Mouse (Mus musculus) testis, adult 2 months (tissue): ENCODE measurements around the gene Gucy2e. TPM values are rescaled to one million over a fixed set of nuclear protein-coding genes. Genes with fewer than 3 reads are reported as not detected.

Experiments
- H3K27ac ChIP-seq: fragments of 200-500 bp; 2 replicates; pipeline ENCODE4 v1.5.1; 2012; ENCODE audit warnings: low read depth, low read length; ENCODE audit not compliant: control insufficient read depth, insufficient read depth
- H3K27me3 ChIP-seq: fragments of 200-500 bp; 2 replicates; pipeline ENCODE4 v1.6.1; 2012; ENCODE audit warnings: mild to moderate bottlenecking, low read length, moderate library complexity; ENCODE audit not compliant: control insufficient read depth, insufficient read depth
- H3K36me3 ChIP-seq: fragments of 200-500 bp; 2 replicates; pipeline ENCODE4 v1.6.1; 2012; ENCODE audit warnings: mild to moderate bottlenecking, low read length; ENCODE audit not compliant: control insufficient read depth, insufficient read depth
- H3K4me1 ChIP-seq: fragments of 200-500 bp; 2 replicates; pipeline ENCODE4 v1.6.1; 2012; ENCODE audit warnings: low read length; ENCODE audit not compliant: control insufficient read depth, insufficient read depth
- H3K4me3 ChIP-seq: fragments of 200-500 bp; 2 replicates; pipeline ENCODE4 v1.5.1; 2012; ENCODE audit warnings: low read depth, mild to moderate bottlenecking, low read length, moderate library complexity, mixed read lengths; ENCODE audit not compliant: control insufficient read depth
- CTCF ChIP-seq: fragments of 200-500 bp; IDR thresholded peaks from 2 replicates; pipeline ENCODE4 v1.5.1; 2012; ENCODE audit warnings: low read depth, mild to moderate bottlenecking, inconsistent platforms, low read length, moderate library complexity; ENCODE audit not compliant: control insufficient read depth, insufficient read depth, insufficient replicate concordance
- POLR2A ChIP-seq: fragments of 200-500 bp; IDR thresholded peaks from 2 replicates; pipeline ENCODE4 v1.6.1; 2012; ENCODE audit warnings: low read depth, mild to moderate bottlenecking, inconsistent platforms, low read length, moderate library complexity; ENCODE audit not compliant: control insufficient read depth
- polyA plus RNA-seq: library from polyadenylated mRNA; depleted of rRNA; stranded (reverse); fragments of >200 nt; gene quantifications from 2 replicates; pipeline ENCODE4 v1.2.3, GENCODE M21; 2012

The Gucy2e gene
- polyA plus RNA-seq, 1 experiment = 0.16 TPM

DNA sequence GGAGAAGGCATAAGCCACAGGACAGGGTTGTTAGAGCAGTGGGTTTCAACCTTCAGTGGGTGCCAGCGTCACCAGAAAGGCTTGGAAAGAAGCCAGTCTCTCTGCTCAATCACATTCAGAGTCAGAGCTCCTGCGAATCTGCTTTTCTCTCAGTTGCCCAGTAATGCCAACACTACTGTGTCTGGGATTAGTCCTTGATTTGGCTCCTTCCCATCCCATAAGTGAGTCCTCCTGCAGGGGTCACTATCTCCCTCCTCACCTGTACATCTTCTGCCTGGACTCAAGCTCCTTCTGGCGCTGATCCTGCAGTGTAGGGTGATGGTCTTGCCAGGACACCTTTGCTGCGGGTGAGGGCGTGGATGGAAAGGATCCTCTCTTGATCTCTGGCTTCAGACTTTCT lies 40.1 kb downstream of the Gucy2e start:
- Histone ChIP-seq H3K27ac (no peak overlapping the region), H3K4me1 (peaks cover 5% of the 10 kb centered on the region), H3K27me3 (no peaks in the 10 kb centered on the region), H3K36me3 (no peaks in the 10 kb centered on the region), H3K4me3 (no peak overlapping the region)
- TF ChIP-seq POLR2A = no peak

DNA sequence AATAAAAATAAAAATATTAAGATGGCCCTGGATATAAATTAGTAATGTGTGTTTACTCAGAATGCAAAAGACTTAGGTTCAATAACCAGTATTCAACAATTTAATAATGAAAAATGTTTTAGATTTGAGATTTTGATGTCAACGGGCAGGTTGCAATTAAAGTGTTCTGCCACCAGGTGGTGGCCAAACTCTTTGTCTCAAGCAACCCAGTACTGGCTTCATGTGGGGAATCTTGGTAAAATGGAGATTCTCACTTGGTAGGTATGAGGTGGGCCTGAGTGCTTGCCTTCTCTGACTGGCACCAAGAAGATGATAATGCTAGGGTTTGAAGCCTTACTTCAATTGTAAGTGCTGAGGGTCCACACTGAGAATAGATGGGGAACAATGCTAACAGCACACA lies 44.0 kb downstream of the Gucy2e start:
- Histone ChIP-seq H3K4me1 (peaks cover 5% of the 10 kb centered on the region), H3K4me3 (no peak overlapping the region), H3K27ac (no peak overlapping the region), H3K27me3 (no peaks in the 10 kb centered on the region), H3K36me3 (no peaks in the 10 kb centered on the region)
- TF ChIP-seq POLR2A = no peak
- TF ChIP-seq CTCF = peak; percentile 7; the same call in 1 of the 2 replicates

DNA sequence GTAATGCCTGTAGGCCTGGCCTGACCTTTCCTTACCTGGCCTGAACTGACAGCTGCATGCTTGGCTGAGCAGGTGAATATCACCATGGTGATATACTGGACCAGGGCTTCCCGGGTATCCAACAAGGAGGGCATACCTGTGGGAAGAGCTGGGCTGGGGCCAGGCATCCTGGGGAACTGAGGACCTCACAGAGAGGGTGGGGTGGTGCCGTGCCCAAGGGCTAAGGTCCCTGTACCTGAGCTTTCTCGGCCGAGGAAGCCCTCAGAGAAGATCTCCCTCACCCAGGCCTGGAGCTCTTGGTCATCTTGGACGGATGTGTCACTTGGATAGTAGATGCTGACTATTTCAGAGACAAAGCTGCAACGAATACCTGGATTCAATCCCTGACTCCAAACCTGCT lies 50.9 kb downstream of the Gucy2e start:
- H3K4me1 ChIP-seq = peaks cover 9% of the 10 kb centered on the region
- no peaks in the 10 kb centered on the region for H3K36me3 ChIP-seq
- no peaks in the 10 kb centered on the region for H3K27me3 ChIP-seq
- TF ChIP-seq POLR2A (no peak), CTCF (no peak)
- no peak overlapping the region for H3K4me3 ChIP-seq
- no peak overlapping the region for H3K27ac ChIP-seq

DNA sequence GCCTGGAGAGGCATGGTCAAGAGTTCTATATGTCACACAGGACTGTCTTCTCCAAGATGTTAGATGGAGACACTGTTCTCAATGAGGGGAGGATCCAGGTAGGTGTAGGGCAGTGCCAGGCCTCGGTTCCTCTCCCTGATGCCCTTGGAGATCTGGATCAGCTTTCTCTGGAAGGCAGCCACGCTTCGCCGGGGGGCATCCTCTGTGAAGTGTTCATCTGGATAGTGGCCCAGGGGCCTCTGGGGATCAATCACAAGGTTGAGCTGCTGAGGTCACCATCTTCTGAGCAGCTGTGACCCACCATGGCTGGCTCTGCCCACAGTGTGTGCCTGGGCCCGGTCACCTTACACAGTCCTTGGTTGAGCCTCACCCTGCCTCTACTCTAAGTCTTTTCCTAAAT lies 51.8 kb downstream of the Gucy2e start:
- Histone ChIP-seq H3K4me1 (peaks cover 9% of the 10 kb centered on the region), H3K36me3 (no peaks in the 10 kb centered on the region), H3K27ac (no peak overlapping the region), H3K4me3 (no peak overlapping the region), H3K27me3 (no peaks in the 10 kb centered on the region)
- TF ChIP-seq CTCF = no peak
- no peak for TF ChIP-seq POLR2A

DNA sequence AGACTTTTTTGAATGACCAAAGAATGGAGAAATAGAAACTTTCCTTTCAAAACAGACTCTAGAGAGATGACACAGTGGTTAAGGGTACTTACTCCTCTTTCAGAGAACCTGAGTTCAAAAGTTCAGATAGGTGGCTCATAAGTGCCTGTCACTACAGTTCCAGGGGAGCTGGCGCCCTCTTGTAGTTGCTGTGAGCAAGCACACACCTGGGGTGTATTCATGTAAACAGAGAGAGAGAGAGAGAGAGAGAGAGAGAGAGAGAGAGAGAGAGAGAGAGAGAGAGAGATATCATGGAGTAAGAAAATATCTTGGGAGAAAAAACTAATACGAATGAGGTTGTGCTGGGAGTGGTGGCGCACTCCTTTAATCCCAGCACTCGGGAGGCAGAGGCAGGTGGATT lies 56.7 kb downstream of the Gucy2e start:
- H3K4me3 ChIP-seq = no peak overlapping the region
- no peaks in the 10 kb centered on the region for H3K27me3 ChIP-seq
- H3K36me3 ChIP-seq = no peaks in the 10 kb centered on the region
- peaks cover 9% of the 10 kb centered on the region for H3K4me1 ChIP-seq
- H3K27ac ChIP-seq = no peak overlapping the region
- no peak for TF ChIP-seq CTCF
- no peak for TF ChIP-seq POLR2A

DNA sequence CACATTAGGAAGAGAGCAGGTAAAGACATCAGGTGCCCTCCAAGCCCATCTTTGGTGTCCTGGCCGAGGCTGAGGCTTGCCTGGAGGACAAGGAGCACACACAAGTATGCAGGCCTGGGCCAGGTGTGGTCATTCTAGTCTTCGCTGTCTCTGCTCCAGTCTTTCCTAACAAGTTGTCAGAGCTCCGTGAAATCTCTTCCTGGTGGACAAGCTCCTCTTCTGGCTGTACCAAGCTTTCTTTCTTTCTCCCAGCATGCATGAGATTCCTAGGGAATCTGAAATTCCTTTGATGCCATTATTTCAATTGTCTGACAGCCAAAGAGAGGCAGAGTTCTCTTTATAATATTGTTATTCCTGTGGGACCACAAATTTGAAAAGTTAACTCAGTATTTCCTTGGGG lies 57.3 kb downstream of the Gucy2e start:
- H3K4me3 ChIP-seq = no peak overlapping the region

DNA sequence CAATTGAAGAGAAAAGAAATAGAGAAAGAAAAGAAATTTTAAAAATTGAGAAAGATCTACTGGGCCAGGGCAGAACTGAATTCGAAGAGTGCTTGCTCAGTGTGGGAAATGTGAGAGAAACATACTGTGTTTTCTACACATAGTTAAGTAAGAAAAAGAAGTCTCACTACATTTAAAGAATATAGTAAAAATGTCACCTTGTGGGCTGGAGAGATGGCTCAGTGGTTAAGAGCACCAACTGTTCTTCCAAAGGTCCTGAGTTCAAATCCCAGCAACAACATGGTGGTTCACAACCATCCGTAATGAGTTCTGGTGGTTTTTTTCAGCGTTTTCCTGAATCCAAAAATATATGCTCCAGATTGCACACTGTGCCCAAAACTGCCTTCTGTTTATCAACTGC lies 58.3 kb downstream of the Gucy2e start:
- Histone ChIP-seq H3K4me3 (no peak overlapping the region), H3K36me3 (no peaks in the 10 kb centered on the region), H3K27ac (no peak overlapping the region), H3K4me1 (peaks cover 9% of the 10 kb centered on the region), H3K27me3 (no peaks in the 10 kb centered on the region)
- no peak for TF ChIP-seq POLR2A
- TF ChIP-seq CTCF = no peak

More for the DNA sequence above, 57.3 kb downstream of the Gucy2e start:
- Histone ChIP-seq H3K4me1 (peaks cover 9% of the 10 kb centered on the region), H3K36me3 (no peaks in the 10 kb centered on the region), H3K27ac (no peak overlapping the region), H3K27me3 (no peaks in the 10 kb centered on the region)
- TF ChIP-seq CTCF = no peak
- no peak for TF ChIP-seq POLR2A

DNA sequence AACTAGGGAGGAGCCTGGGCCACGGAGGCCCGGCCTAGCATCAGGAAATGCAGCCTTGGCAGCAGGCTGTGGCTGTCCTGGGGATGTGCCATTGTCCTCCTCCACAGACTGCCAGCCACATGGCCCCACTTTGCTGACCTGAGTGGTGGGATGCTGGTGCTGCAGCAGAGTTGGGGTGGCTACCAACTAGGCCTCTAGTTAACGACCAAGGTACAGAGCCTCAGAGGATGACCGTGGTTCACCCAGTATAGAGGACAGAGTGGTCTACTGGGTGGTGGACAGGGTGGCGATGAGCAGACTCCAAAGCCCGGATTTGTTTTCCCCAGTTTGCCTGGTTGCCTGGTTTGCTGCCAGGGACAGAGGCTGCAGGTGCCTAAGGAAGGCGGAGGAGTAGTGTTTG lies 62.1 kb downstream of the Gucy2e start:
- Histone ChIP-seq H3K36me3 (no peaks in the 10 kb centered on the region), H3K4me3 (no peak overlapping the region), H3K27me3 (no peaks in the 10 kb centered on the region), H3K27ac (no peak overlapping the region), H3K4me1 (peaks cover 4% of the 10 kb centered on the region)
- TF ChIP-seq POLR2A = no peak
